In genomic region chr4:53117610-53118009, GRCm38 (mm10) we compare ENCODE assay signal across 8 mouse cellular contexts. TPM values are rescaled to one million over a fixed set of nuclear protein-coding genes. Genes with fewer than 3 reads are reported as not detected.
DNase-seq lines count a peak whose midpoint lies in the region; ATAC-seq and TF ChIP-seq lines count a peak whose summit lies in the region.

No protein-coding gene starts in this region.

- no peaks in the 10 kb centered on the region for H3K36me3 ChIP-seq in midbrain, embryonic 11.5 days (ENCODE audit: control insufficient read depth, insufficient read depth, low read length)
- H3K36me3 ChIP-seq in midbrain, embryonic 10.5 days, result no peaks in the 10 kb centered on the region
- peaks cover 21% of the 10 kb centered on the region for H3K36me3 ChIP-seq in macrophage (ENCODE audit: inconsistent target)

- H3K27ac ChIP-seq in midbrain, embryonic 11.5 days (ENCODE audit: low read depth, low read length), result no peak overlapping the region
- H3K27ac ChIP-seq in midbrain, embryonic 10.5 days (replicated peaks), result no peak overlapping the region
- H3K27ac ChIP-seq in bone marrow macrophage, adult 2 months (ENCODE audit: insufficient read depth, low read depth, low read length), result no peak overlapping the region
- 0 out of 2 replicates have a peak overlapping the region, but pooled peaks have one; percentile 95 for H3K27ac ChIP-seq in macrophage

- no peak overlapping the region for H3K4me3 ChIP-seq in midbrain, embryonic 11.5 days (ENCODE audit: low read depth, low read length)
- H3K4me3 ChIP-seq in midbrain, embryonic 10.5 days, result no peak overlapping the region
- H3K4me3 ChIP-seq in bone marrow macrophage, adult 2 months (ENCODE audit: insufficient read depth, low read length), result no peak overlapping the region
- H3K4me3 ChIP-seq in macrophage (ENCODE audit: inconsistent target), result no peak overlapping the region

- TF ChIP-seq CTCF in bone marrow macrophage, adult 2 months (IDR thresholded peaks at IDR 0.05; ENCODE audit: low read depth, low read length), result 0 out of 2 replicates have a peak, but pooled peaks have one; percentile 31

- peaks cover 8% of the 10 kb centered on the region; the same call in 1 of the 2 replicates for H3K4me1 ChIP-seq in midbrain, embryonic 11.5 days (ENCODE audit: control insufficient read depth, insufficient read depth, low read length)
- H3K4me1 ChIP-seq in midbrain, embryonic 10.5 days, result peaks cover 31% of the 10 kb centered on the region
- peaks cover 61% of the 10 kb centered on the region for H3K4me1 ChIP-seq in bone marrow macrophage, adult 2 months (ENCODE audit: control insufficient read depth, insufficient read depth, low read length)

- intact Hi-C loops in heart, postnatal 14 days (cut with DNase I), result loop anchor here (2.0 kb wide), 1 partner anchor 41 kb away; the partner anchor contains the start of gene Abca1

- TF ChIP-seq POLR2A in bone marrow macrophage, adult 2 months (IDR thresholded peaks at IDR 0.05; ENCODE audit: borderline replicate concordance, low read depth, low read length), result no peak

- H3K4me2 ChIP-seq in midbrain, embryonic 11.5 days, result no peak overlapping the region

- H3K9ac ChIP-seq in midbrain, embryonic 11.5 days (ENCODE audit: low read length), result no peak overlapping the region

- no peaks in the 10 kb centered on the region for H3K9me3 ChIP-seq in midbrain, embryonic 11.5 days (ENCODE audit: control insufficient read depth, low read length)
- H3K9me3 ChIP-seq in midbrain, embryonic 10.5 days (replicated peaks), result no peaks in the 10 kb centered on the region

- H3K79me2 ChIP-seq in macrophage (ENCODE audit: inconsistent target), result peaks cover 56% of the 10 kb centered on the region; the same call in 1 of the 2 replicates

- ATAC-seq in midbrain, embryonic 11.5 days (ENCODE audit: low FRiP score), result peak; percentile 51; the same call in 1 of the 2 replicates

- H3K27me3 ChIP-seq in midbrain, embryonic 11.5 days (ENCODE audit: control insufficient read depth, insufficient read depth, low read length), result no peaks in the 10 kb centered on the region
- no peaks in the 10 kb centered on the region for H3K27me3 ChIP-seq in midbrain, embryonic 10.5 days (ENCODE audit: low read depth, poor library complexity, severe bottlenecking)

- DNase-seq in heart, adult 11 months, result peak; percentile 90
- DNase-seq in heart, postnatal 14 days, result no peak
- no peak for DNase-seq in midbrain, embryonic 11.5 days (ENCODE audit: low spot score, missing footprints)
- DNase-seq in midbrain, embryonic 10.5 days (ENCODE audit: low spot score), result no peak
- DNase-seq in thymus, adult 18-20 months, result no peak
- no peak for DNase-seq in frontal cortex, postnatal 25 days (ENCODE audit: low spot score in 2 of 2)

RNA-seq across cellular contexts. Expression of gene Abca1, which starts 42.1 kb away (rescaled TPM):
- total RNA-seq in heart, postnatal 14 days (2021), result 10 to 100 TPM; 22.8 to 33.6 TPM
- 5.4 and 5.8 TPM in 2 replicates for polyA plus RNA-seq in midbrain, embryonic 11.5 days (2014; fragmentation: Nextera tagmentation; extraction: Ambion mirVana)
- 2.0 and 3.1 TPM in 2 replicates for polyA plus RNA-seq in midbrain, embryonic 10.5 days (2016; fragmentation: Nextera tagmentation; extraction: Ambion mirVana)
- polyA plus RNA-seq in bone marrow macrophage, adult 2 months (2012; ENCODE audit: insufficient read depth, insufficient read length, missing spikeins), result 55.9 and 64.3 TPM in 2 replicates
- 1,000 to 10,000 TPM in 8 of 26 experiments, 100 to 1,000 TPM in 18; 205 to 2,656 (median 727) TPM for total RNA-seq in macrophage (2018; cell fraction: chromatin; rRNA removed)
- total RNA-seq in macrophage (2018; cell fraction: cytosol; rRNA removed), result 100 to 1,000 TPM; 160 to 731 (median 322) TPM
- 1,000 to 10,000 TPM in 2 of 26 experiments, 100 to 1,000 TPM in 24; 291 to 1,224 (median 585) TPM for total RNA-seq in macrophage (2018; cell fraction: nucleus; rRNA removed)
- polyA plus RNA-seq in macrophage (2018), result 100 to 236 TPM (median 160 TPM) in 3 replicates
